Mouse (Mus musculus) Patski (cell line): ENCODE results near the gene Lrrc55. TPM values are rescaled to one million over a fixed set of nuclear protein-coding genes. Genes with fewer than 3 reads are reported as not detected.
"Not testable (repeated sequence)": the region's sequence is repeated elsewhere in the genome, so short reads cannot be mapped to it uniquely, and the experiment has no call there.

ENCODE experiments used
- ATAC-seq: fragments of 100-300 bp; one replicate; pipeline ENCODE4 v1.8.0; 2021
- CTCF ChIA-PET: fragments of 350-600 bp; sonication (Branson Sonifier 250); formaldehyde crosslinking; loops from one replicate; lab custom pipeline; 2022; ENCODE audit warnings: inconsistent platforms; lab: Charles Lee
- POLR2A ChIA-PET: fragments of 350-600 bp; sonication (Branson Sonifier 250); formaldehyde crosslinking; loops from one replicate; lab custom pipeline; 2022; ENCODE audit warnings: antibody characterized with exemption, inconsistent platforms; lab: Charles Lee
- DNase-seq: peaks from one replicate; pipeline ENCODE4 v3.0.0-alpha.2; 2011; ENCODE audit warnings: low read depth, low spot score
- H3K27me3 ChIP-seq: fragments of 371-371 bp; one replicate; pipeline ENCODE4 v1.5.1; 2021
- CTCF ChIP-seq: fragments of 100-300 bp; IDR thresholded peaks from one replicate; pipeline ENCODE4 v1.5.1; 2021
- in situ Hi-C: fragments of 300-500 bp; cut with MboI; formaldehyde crosslinking; loops from 3 replicates; pipeline ENCODE4 v1.11.1; 2018; ENCODE audit warnings: low pct_unique_long_range_greater_than_20kb, mixed read lengths
- polyA plus RNA-seq: library from polyadenylated mRNA; unstranded; gene quantifications from one replicate; pipeline ENCODE4 v1.2.3, GENCODE M21; 2021

Lrrc55 gene
- 0.03 TPM for polyA plus RNA-seq

DNA sequence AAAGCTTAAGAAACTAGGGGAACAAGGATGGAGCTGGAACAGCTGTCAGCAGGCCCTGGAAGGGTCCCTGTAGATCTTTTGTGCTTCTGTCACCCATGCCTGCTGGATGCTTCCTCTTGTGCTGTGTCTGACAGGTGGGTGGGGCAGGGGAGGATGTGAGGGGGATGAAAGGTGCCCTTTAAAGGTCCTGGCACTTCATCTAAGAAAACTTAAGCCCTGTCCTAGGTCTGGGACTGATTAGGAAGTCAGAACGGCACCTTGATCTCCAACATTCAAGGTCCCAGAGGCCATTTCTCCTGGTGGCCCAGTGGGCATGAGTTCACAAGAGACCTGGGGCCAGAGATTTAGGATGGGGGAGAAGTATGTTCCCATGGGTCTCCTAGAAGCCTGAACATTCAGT is at the start of gene Lrrc55:
Gene Lrrc55 (minus strand): TSS at position 297 of the 400 bp plus-strand sequence.
- peaks cover 19% of the 10 kb centered on the region for H3K27me3 ChIP-seq
- ChIA-PET CTCF (no interaction called here), POLR2A (interaction anchor here (0.5 kb wide), 1 partner anchor 28 kb away, joined by 4 read pairs; no protein-coding TSS in a partner anchor)
- DNase-seq (no peak), ATAC-seq (no peak)
- TF ChIP-seq CTCF: no peak
- in situ Hi-C loops: no loop called here

DNA sequence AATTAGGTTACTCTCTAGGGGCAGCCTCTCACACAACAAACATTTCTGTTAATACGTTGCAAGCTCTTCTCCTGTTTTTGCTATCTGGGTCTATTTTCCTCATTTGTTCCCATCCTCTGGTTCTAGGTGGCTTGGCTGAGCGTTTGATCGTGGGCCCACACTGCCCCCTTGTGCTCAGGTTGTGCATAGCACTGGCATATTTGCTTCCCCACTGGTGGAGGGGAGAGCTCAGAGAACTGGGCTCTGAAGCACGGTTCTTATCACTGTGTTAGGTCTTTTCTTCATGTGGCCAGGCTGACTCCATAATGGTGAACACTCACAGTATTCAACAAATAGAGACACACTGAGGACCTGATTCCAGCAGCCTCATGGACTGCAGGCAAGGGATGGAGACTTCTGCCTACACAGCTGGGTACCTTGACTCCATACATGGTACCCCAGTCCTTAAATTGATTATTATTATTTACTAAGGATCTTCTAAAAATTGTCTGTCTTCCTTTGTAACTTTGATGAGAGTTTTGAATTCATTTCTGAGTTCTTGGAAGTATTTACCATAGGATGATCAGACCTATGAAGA is 49.6 kb upstream of the Lrrc55 start:
- ATAC-seq (peak; percentile 70), DNase-seq (no peak)
- H3K27me3 ChIP-seq: peaks cover 9% of the 10 kb centered on the region
- ChIA-PET CTCF (interaction anchor here (0.7 to 5.4 kb wide), 12 partner anchors 10 to 313 kb away, joined by 3 to 54 read pairs (median 4); no protein-coding TSS in a partner anchor), POLR2A (no interaction called here)
- TF ChIP-seq CTCF: peak; percentile 85
- in situ Hi-C loops: loop anchor here (5.0 to 10.0 kb wide), 3 partner anchors 124 to 318 kb away; no protein-coding TSS in a partner anchor

DNA sequence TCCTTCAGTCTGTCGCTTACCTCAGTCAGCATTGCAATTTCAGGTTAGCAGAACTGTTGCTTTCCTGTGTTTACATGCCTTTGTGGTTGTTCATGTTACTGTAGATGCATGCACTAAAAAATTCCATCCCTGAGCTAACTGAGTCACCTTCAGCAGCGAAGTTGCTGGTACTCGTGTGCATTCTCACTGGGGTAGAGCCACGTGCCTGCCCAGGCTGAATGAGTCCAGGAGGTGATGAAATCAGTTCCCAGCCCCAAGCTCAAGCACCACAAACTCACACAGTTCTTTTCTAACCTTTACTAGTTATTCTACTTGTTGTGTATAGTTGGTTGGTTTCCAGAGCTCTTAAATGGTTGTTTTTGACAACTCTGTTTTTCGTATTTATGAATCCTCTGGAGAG is 48.7 kb upstream of the Lrrc55 start:
- peaks cover 4% of the 10 kb centered on the region for H3K27me3 ChIP-seq
- CTCF ChIA-PET: interaction anchor here (1.2 to 5.4 kb wide), 8 partner anchors 15 to 313 kb away, joined by 3 to 54 read pairs (median 4); no protein-coding TSS in a partner anchor
- in situ Hi-C loops: loop anchor here (5.0 to 10.0 kb wide), 3 partner anchors 123 to 319 kb away; no protein-coding TSS in a partner anchor
- no peak for DNase-seq
- no peak for TF ChIP-seq CTCF
- ATAC-seq: peak; percentile 94
- POLR2A ChIA-PET: interaction anchor here (0.6 kb wide), 1 partner anchor 122 kb away, joined by 3 read pairs; no protein-coding TSS in a partner anchor

DNA sequence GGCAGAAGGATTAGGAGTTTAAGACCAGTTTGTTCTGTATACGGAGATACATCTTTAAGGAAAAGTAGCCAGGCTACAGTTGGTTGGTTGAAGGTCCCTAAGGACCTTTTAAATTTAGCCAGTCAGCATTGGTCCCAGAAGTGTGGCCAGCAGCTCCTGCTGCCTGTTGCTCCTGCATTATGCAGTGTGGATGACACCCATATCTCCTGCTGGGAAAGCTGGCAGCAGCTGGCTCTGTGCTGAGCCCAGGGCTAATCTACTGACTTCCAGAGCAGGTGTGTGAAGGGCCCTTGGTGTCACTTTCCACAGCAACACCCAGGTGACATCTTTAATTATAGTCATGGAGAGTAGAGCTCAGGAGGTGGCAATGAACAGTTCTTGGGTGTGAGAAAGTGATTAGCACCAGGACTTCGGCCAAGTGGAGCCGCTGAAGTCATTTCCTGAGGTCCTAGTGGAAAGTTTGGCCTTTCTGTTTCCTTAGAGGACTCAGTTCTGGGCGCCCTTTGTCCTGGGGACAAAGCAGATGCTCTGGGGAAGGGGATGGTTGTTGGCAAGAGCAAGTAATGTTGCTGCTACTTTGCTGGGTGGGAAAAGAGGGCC is 41.2 kb upstream of the Lrrc55 start:
- POLR2A ChIA-PET: no interaction called here
- CTCF ChIA-PET: no interaction called here
- ATAC-seq: no peak
- H3K27me3 ChIP-seq: no peaks in the 10 kb centered on the region
- TF ChIP-seq CTCF: no peak
- in situ Hi-C loops: no loop called here
- no peak for DNase-seq

DNA sequence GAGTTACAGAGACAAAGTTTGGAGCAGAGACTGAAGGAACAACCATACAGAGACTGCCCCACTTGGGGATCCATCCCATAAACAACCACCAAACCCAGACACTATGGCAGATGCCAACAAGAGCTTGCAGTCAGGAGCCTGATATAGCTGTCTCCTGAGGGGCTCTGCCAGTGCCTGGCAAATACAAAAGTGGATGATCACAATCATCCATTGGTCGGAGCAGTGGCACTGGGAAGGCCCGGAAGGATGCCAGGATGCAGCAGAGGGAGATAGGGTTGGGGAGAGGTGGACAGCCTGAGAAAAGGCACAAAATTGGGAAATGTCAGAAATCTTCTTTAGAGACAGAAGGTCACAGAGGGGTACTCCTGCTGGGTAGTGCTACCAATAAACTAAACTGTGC is 40.2 kb upstream of the Lrrc55 start:
- POLR2A ChIA-PET, in situ Hi-C loops, H3K27me3 ChIP-seq, ATAC-seq, CTCF ChIA-PET, DNase-seq: not testable (repeated sequence)

DNA sequence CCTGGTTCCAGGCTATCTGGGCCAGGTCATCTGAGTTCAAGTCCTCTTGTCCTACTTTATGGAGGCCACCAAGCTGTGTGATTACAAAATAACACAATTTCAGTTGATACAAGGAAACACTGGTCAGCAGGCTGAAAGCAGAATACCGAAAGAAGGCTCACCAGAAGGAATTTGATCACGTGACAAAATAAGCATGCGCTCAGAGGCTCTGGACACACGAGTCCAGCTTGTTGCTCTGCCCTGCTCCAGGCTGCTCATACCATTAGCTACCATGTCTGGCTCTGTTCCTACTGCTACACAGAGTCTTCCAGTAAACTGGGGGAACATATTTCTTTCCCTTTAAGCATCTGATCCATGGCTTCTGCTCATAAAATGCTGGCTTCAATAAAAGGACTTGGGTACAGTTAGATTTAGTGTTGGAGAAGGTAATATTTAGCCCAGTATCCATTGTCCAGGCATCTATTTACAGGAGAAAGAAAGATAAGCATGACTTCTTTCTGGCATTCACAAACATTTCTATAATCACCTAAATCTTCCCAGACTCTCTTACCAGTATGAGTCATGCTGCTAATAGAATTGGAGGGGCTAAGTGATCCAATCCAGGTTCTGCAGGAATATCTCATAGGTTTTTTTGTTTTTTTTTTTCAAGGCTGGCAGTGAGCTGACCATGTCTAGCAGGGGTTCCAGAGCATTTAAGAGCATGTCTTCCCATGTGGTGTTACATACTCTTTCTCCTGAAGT is 33.9 kb upstream of the Lrrc55 start:
- ATAC-seq: peak; percentile 56

DNA sequence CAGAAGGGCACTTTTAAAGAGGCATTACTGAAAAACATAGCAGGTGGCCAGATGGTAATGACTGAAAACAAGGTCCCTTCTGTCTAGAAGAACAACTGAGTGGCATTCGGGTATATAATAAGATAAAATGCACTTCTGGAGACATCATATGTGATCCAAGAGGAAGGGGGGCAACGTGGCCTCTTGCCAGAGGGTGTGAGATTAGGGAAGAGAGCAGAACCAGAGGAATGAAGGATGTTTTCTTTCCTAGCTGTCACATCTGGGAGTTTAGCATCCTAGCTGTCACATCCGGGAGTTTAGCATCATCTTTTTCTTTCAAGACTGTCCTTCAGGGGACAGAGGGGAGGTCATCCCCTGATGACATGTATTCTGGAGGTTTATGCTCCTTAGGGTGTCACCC is 32.6 kb upstream of the Lrrc55 start:
- no peak for ATAC-seq
- POLR2A ChIA-PET: no interaction called here
- no peak for DNase-seq
- TF ChIP-seq CTCF: no peak
- CTCF ChIA-PET: no interaction called here
- no peaks in the 10 kb centered on the region for H3K27me3 ChIP-seq
- in situ Hi-C loops: no loop called here

More for the DNA sequence above, 33.9 kb upstream of the Lrrc55 start:
- in situ Hi-C loops: no loop called here
- ChIA-PET CTCF (interaction anchor here (1.4 to 2.0 kb wide), 3 partner anchors 8 to 15 kb away, joined by 3 to 5 read pairs (median 3); no protein-coding TSS in a partner anchor), POLR2A (no interaction called here)
- TF ChIP-seq CTCF: no peak
- H3K27me3 ChIP-seq: no peaks in the 10 kb centered on the region
- no peak for DNase-seq

DNA sequence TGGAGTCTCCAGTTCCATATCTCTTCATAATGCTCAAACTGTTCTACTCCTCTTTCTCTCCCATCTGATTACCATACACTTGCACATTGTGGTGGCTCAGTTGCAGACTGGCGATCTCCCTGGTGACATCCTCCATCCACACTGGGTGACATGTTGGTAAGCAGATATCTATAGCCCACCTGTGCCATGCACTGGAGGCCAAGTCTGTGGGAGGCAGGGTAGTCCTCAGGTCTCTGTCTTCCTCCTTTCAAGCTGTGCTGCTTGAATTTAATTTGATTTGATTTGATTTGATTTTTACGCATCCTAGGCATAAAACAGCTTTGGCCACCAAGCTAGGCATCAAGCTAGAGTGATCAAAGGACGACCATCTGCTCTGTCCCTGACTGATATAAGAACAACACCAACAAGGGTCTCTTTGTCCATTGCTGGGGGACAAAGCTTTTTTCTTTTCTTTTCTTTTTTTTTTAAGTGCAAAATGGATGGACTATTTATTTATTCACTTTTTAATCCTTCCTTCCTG is 30.9 kb upstream of the Lrrc55 start:
- POLR2A ChIA-PET: no interaction called here
- no peaks in the 10 kb centered on the region for H3K27me3 ChIP-seq
- DNase-seq: no peak
- in situ Hi-C loops: no loop called here
- no peak for ATAC-seq
- no peak for TF ChIP-seq CTCF
- CTCF ChIA-PET: no interaction called here

DNA sequence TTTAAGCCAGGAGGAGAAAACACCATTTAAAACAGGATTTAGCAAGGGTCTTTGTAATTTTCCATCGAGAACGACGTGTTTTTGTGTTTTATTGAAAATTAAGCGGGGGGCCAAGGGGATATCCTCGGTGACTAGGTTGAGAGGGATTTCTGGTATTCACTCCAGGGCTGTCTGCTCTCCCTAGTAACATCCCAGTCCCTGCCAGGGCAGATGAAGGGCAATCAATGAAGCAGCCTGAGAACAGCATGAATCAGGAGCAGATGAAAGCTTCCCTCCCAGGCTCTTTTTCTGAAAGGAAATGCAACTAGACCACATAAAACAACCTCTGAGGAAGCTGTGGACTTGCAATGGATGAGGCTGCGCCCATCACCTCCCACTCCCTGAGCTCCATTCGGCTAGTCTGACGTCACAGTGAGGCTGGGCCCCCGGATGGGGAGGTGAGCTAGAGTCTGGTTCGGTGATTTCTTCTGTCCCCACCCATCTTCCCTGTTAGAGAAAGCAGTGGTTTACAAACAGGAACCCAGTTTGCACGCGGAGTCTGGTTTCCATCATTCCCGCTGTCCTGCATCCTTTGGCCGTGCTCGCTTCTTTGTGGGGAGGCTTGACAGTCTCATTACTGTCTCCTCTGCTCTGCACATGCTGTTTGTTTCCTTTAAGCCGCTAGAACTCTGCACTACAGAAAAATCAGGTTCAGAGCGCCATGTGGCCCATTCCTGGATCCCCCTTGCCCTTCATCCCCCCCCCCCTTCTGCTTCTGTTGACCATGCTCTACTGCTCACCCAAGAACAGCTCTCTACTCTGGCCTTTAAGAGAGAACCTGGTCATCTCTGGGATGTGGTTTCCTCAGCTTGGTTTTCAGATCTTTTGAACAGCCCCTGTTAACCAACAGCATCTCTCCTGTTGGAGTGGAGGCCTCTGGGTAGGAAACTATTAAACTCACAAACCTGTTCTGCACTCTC is 27.5 kb upstream of the Lrrc55 start:
- in situ Hi-C loops: no loop called here
- POLR2A ChIA-PET: interaction anchor here (0.6 kb wide), 1 partner anchor 27 kb away, joined by 4 read pairs; no protein-coding TSS in a partner anchor
- H3K27me3 ChIP-seq: peaks cover 6% of the 10 kb centered on the region
- ATAC-seq: no peak
- no peak for DNase-seq
- no peak for TF ChIP-seq CTCF
- CTCF ChIA-PET: no interaction called here

DNA sequence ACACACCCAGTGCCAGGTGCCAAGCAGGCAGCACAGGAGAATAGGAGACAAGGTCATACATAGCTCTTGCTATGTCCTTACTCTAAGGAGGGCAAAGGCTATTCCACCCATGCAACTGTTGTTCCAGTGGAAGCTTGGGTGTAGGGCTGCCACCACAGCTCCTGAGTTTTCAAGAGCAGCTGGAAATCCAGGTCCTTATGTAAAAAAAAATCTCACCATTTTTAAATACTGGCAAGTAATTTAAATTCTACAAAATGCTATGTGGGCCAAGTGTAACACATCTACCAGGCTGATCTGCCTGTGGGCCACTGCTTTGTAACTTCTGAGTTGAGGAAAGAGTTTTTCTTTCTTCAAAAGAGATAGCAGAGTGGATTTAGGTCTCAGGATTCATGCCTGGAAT is 19.6 kb upstream of the Lrrc55 start:
- no peak for DNase-seq
- ChIA-PET POLR2A (no interaction called here), CTCF (no interaction called here)
- H3K27me3 ChIP-seq: peaks cover 9% of the 10 kb centered on the region
- ATAC-seq: no peak
- no peak for TF ChIP-seq CTCF
- in situ Hi-C loops: no loop called here
